Mouse (Mus musculus) midbrain, embryonic 10.5 days (tissue): ENCODE results near the gene Zfp706. TPM values are rescaled to one million over a fixed set of nuclear protein-coding genes. Genes with fewer than 3 reads are reported as not detected.

ENCODE experiments used
- DNase-seq: peaks from one replicate; pipeline ENCODE4 v3.0.0-alpha.2; 2017; ENCODE audit warnings: low spot score
- H3K27ac ChIP-seq: fragments of 300-500 bp; sonication (generic); replicated peaks from 2 replicates; pipeline ENCODE4 v1.5.1; 2016; ENCODE audit warnings: mild to moderate bottlenecking
- H3K27me3 ChIP-seq: fragments of 300-500 bp; sonication (generic); 2 replicates; pipeline ENCODE4 v1.6.1; 2016; ENCODE audit warnings: low read depth, mild to moderate bottlenecking; ENCODE audit not compliant: poor library complexity, severe bottlenecking
- H3K36me3 ChIP-seq: fragments of 300-500 bp; sonication (generic); 2 replicates; pipeline ENCODE4 v1.6.1; 2016; ENCODE audit warnings: mild to moderate bottlenecking, moderate library complexity
- H3K4me1 ChIP-seq: fragments of 300-500 bp; sonication (generic); 2 replicates; pipeline ENCODE4 v1.6.1; 2016
- H3K4me3 ChIP-seq: fragments of 300-500 bp; sonication (generic); 2 replicates; pipeline ENCODE4 v1.5.1; 2016; ENCODE audit warnings: mild to moderate bottlenecking, moderate library complexity
- H3K9me3 ChIP-seq: fragments of 300-500 bp; sonication (generic); replicated peaks from 2 replicates; pipeline ENCODE4 v1.6.1; 2016; ENCODE audit warnings: mild to moderate bottlenecking
- WGBS: fragments of 180-500 bp; shearing (Covaris S2); methylation state at CpG from one replicate; pipeline ENCODE4 v1.1.7; 2016; 5-methylcytosine and 5-hydroxymethylcytosine counted together
- polyA plus RNA-seq: library from polyadenylated mRNA; unstranded; fragments of >200 nt; fragmentation: Nextera tagmentation; extraction: Ambion mirVana; gene quantifications from 2 replicates; pipeline ENCODE4 v1.2.1, GENCODE M21; 2016

Gene Zfp706
- 479 and 502 TPM in 2 replicates for polyA plus RNA-seq

DNA sequence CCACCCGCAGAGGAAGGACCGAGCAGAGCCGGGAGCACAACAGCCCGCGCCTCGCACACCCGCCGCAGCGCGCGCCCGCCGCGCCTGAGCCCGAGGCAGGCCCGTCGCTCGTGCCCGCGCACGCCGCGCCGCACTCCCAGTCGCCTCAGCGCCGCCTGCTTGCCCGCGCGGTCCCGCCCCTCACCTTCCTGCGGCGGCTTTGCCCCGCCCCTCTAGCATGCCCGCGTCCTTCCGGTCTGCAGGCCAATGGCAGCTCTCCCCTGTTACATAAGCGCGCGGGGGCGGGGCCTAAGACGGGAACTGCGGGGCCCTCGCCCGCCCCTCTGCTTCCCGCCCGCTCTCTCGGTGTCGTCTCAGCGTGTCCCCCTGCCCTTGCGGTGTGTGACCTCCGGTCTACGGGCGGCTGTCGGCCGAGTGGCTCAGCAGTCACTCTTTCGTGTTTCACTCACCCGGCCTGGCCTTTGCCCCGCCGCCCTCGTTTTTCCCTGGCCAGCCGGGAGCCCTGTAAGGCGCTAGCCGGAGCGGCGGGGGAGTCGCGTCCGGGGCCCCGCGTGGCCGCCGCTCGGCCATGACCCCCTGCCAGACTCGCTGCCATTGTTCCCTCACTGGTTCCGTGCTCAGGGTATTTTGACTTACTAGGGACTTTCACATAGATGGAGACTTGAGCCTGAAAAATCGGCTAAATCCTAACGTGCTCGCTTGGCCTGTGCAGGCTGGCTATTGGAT is at the start of gene Zfp706:
Gene Zfp706 (minus strand): TSS at position 541 of the 726 bp plus-strand sequence.
- H3K4me3 ChIP-seq: peak within 1 kb of the TSS; percentile 88

GRCm38 (mm10) chr15:37054582-37054981 is 47.0 kb upstream of the Zfp706 start:
- no peak for DNase-seq
- no peaks in the 10 kb centered on the region for H3K36me3 ChIP-seq
- H3K27ac ChIP-seq: no peak overlapping the region
- peaks cover 6% of the 10 kb centered on the region; the same call in 1 of the 2 replicates for H3K9me3 ChIP-seq
- H3K4me3 ChIP-seq: no peak overlapping the region
- H3K27me3 ChIP-seq: no peaks in the 10 kb centered on the region
- WGBS: 91% methylated on average over 5 of the region's 5 CpGs
- H3K4me1 ChIP-seq: peaks cover 15% of the 10 kb centered on the region

More for the DNA sequence above, at the start of gene Zfp706:
- H3K36me3 ChIP-seq: peaks cover 29% of the 10 kb centered on the region
- peak within 1 kb of the TSS; percentile 99 for H3K27ac ChIP-seq
- H3K9me3 ChIP-seq: no peaks in the 10 kb centered on the region
- WGBS: under 1% methylated on average over 66 of the region's 79 CpGs
- peaks cover 33% of the 10 kb centered on the region for H3K4me1 ChIP-seq
- no peaks in the 10 kb centered on the region for H3K27me3 ChIP-seq
- peak; percentile 98 for DNase-seq

DNA sequence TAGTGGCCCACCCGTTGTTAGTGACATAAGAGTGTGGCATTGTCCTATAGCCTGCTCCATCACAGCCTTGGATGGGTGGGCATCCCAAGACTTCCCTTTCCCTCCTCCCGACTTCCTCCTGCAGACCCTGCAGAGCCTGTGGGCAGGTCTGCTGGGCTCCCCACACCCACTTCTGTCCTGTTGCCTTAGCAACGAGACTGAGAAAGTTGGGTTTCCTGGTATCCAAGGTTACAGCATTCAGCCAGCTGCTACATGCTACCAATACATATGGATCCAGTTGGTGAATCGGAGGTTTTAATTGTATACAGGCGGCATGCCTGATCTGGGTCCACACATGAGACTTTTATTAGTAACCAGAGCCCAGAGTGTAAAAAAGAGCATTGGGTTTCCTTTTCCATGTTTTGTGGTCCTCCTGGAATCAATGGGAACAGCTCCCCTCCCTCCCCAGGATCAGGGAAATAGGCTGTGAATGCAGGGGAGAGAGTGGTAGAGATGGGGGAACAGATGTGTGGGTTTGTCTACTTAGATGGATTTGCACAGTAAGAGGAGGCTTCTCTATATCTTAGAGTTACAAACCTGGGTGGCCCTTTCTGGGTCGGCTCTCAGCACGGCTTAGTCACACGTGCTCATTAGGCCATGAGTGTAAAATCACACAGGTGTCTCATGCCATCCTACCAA is 45.7 kb upstream of the Zfp706 start:
- peak overlapping the region; percentile 70 for H3K27ac ChIP-seq

GRCm38 (mm10) chr15:37047403-37047802 is 39.8 kb upstream of the Zfp706 start:
- Histone ChIP-seq H3K4me1 (no peaks in the 10 kb centered on the region), H3K9me3 (no peaks in the 10 kb centered on the region), H3K27me3 (no peaks in the 10 kb centered on the region), H3K4me3 (no peak overlapping the region), H3K27ac (no peak overlapping the region), H3K36me3 (no peaks in the 10 kb centered on the region)
- no peak for DNase-seq
- 97% methylated on average over 4 of the region's 4 CpGs for WGBS

More for the DNA sequence above, 45.7 kb upstream of the Zfp706 start:
- WGBS: 70% methylated on average over 8 of the region's 8 CpGs
- Histone ChIP-seq H3K9me3 (peaks cover 6% of the 10 kb centered on the region; the same call in 1 of the 2 replicates), H3K36me3 (no peaks in the 10 kb centered on the region), H3K4me1 (peaks cover 15% of the 10 kb centered on the region), H3K4me3 (no peak overlapping the region), H3K27me3 (no peaks in the 10 kb centered on the region)
- DNase-seq: peak; percentile 60

- Histone ChIP-seq H3K9me3 (no peaks in the 10 kb centered on the region), H3K4me3 (no peak overlapping the region), H3K4me1 (no peaks in the 10 kb centered on the region), H3K36me3 (no peaks in the 10 kb centered on the region), H3K27me3 (no peaks in the 10 kb centered on the region), H3K27ac (no peak overlapping the region)
- WGBS: 91% methylated on average over 10 of the region's 10 CpGs
- DNase-seq: no peak
Observed at GRCm38 (mm10) chr15:37046586-37046985, 39.0 kb upstream of the Zfp706 start.

GRCm38 (mm10) chr15:37046131-37046530 is 38.6 kb upstream of the Zfp706 start:
- Histone ChIP-seq H3K4me1 (no peaks in the 10 kb centered on the region), H3K9me3 (no peaks in the 10 kb centered on the region), H3K4me3 (no peak overlapping the region), H3K27ac (no peak overlapping the region), H3K27me3 (no peaks in the 10 kb centered on the region), H3K36me3 (no peaks in the 10 kb centered on the region)
- 79% methylated on average over 7 of the region's 7 CpGs for WGBS
- DNase-seq: no peak

DNA sequence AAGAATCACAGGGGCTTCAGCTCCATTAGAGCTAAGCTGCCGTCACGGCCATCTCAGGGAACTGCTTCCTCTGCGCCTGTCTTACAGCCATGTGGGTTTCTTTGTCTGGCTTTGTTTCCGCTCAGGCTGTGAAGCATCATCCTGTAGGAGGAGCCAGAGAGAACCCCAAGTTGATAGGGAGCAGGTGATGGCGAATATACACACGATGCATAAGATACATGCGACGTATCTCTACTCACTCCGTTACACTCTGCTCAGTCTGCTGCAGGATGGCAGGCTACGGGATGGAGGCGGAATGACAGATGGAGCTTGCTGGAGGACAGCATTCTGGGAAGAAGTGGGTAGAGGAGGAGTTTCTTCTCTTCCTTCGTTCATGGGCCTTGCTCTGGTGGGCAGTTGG is 37.9 kb upstream of the Zfp706 start:
- no peaks in the 10 kb centered on the region for H3K9me3 ChIP-seq
- H3K4me3 ChIP-seq: no peak overlapping the region
- H3K36me3 ChIP-seq: no peaks in the 10 kb centered on the region
- no peaks in the 10 kb centered on the region for H3K27me3 ChIP-seq
- no peak overlapping the region for H3K27ac ChIP-seq
- 88% methylated on average over 12 of the region's 12 CpGs for WGBS
- no peak for DNase-seq
- H3K4me1 ChIP-seq: no peaks in the 10 kb centered on the region

DNA sequence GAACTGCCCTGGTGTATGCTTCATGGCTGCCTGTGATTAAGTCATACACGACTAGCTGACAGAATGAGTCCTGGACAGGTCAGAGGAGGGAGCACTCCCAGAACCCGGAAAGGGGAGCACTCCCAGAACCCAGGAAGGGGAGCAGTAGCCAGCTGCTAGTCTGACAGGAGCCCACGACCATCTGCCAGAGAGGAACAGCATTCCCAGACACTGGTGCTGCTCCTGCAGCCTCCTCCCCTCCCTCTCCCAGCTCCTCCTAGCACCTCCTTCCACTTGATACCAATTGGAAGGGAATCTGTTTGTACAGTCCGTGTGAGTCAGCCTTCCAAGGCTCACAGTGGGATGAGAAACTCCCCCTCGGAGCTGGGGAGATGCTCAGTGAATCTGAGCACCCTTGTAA is 35.0 kb upstream of the Zfp706 start:
- Histone ChIP-seq H3K27me3 (no peaks in the 10 kb centered on the region), H3K4me1 (no peaks in the 10 kb centered on the region), H3K9me3 (no peaks in the 10 kb centered on the region), H3K4me3 (no peak overlapping the region), H3K36me3 (no peaks in the 10 kb centered on the region), H3K27ac (no peak overlapping the region)
- no peak for DNase-seq
- 51% methylated on average over 5 of the region's 5 CpGs for WGBS

DNA sequence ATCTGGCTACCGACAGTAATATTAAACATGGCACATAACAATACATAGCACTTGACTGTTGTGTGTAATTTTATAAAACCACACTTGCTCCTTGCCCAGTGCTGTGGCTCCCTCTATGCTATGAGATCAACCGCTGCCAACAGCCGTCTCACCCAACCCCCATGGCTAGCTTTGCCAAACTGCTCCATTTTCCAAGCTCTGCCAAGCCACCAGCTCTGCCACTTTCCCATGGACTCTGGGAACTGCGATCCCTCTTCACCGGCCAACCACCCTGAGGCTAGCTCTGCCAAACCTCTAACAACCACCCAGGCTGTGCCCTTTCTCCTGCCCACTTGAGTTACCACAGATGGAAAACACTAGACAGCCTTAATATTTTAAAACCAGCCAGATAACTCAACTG is 33.6 kb upstream of the Zfp706 start:
- Histone ChIP-seq H3K36me3 (no peaks in the 10 kb centered on the region), H3K27me3 (no peaks in the 10 kb centered on the region), H3K9me3 (no peaks in the 10 kb centered on the region), H3K4me3 (no peak overlapping the region), H3K27ac (no peak overlapping the region), H3K4me1 (no peaks in the 10 kb centered on the region)
- no peak for DNase-seq
- WGBS: 96% methylated on average over 5 of the region's 5 CpGs

DNA sequence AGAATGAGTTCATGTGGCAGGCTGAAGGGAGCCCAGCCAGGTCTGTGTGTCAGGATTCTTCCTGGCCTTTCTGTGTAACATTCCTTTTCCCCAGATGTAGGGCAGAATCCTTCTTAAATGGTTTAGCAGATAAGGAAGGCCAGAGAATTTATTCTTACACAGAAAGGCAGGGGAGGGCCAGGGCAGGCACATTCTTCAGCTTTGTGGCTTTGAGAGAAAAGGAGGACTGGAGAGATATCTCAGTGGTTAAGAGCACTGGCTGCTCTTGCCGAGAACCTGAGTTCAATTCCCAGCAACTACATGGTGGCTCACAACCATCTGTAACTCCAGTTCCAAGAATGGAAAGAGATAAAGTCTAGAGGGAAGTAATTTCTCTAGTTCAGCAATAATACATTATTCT is 31.1 kb upstream of the Zfp706 start:
- no peaks in the 10 kb centered on the region for H3K4me1 ChIP-seq
- 74% methylated on average over 1 of the region's 1 CpGs for WGBS
- H3K27me3 ChIP-seq: no peaks in the 10 kb centered on the region
- DNase-seq: no peak
- no peak overlapping the region for H3K27ac ChIP-seq
- H3K4me3 ChIP-seq: no peak overlapping the region
- H3K9me3 ChIP-seq: no peaks in the 10 kb centered on the region
- no peaks in the 10 kb centered on the region for H3K36me3 ChIP-seq

DNA sequence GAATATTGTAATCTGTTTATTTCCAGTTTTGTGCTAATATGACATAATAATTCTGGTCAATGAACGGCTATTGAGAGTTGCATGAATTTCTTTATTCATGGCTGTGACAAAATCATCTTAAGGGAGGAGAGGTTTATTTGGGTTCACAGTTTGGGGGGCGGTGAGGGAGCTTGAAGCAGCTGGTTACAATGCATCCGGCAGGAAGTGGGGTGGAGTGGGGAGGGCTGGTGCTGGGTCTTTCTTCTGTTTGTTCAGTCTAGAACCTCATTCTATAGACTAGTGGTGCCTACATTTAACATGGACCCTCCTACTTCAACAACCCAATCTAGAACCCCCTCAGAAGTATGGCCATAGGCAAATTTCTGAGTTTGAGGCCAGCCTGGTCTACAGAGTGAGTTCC is 30.1 kb upstream of the Zfp706 start:
- Histone ChIP-seq H3K36me3 (no peaks in the 10 kb centered on the region), H3K4me1 (no peaks in the 10 kb centered on the region), H3K27me3 (no peaks in the 10 kb centered on the region), H3K4me3 (no peak overlapping the region), H3K27ac (no peak overlapping the region), H3K9me3 (no peaks in the 10 kb centered on the region)
- WGBS: 92% methylated on average over 3 of the region's 3 CpGs
- DNase-seq: no peak

DNA sequence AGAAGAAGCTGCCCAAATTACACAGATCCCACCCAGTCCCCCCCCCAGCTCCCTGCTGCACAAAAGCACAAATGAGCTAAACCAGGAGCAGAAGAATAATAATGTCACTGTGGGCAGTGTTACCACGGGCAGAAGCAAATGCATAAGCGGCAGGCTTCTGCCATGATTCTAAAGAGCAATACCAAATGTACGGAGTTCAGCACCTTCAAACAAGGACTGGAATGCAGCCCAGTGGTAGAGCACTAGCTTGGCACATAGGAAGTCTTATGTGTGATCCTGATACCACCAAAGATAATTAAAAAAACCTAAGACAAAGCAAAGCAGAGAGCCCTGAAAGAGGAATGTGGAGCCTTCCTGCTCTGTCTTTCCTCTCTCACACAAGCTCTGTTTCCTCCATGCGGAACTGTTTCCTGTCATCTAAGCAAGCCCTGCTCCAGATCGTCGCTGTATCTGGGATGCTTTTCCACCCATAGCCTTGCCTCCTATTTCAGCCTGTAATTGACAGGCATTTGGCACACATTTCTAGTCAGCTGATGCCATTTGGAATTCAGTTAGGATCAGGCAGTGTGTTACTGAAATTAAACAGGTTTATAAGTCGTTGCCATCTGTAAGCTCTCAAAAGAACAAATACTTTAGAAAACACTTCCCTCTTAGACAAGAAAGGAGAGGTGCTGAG is 29.0 kb upstream of the Zfp706 start:
- no peaks in the 10 kb centered on the region for H3K9me3 ChIP-seq
- peaks cover 2% of the 10 kb centered on the region; the same call in 1 of the 2 replicates for H3K4me1 ChIP-seq
- WGBS: 80% methylated on average over 7 of the region's 7 CpGs

GRCm38 (mm10) chr15:37034155-37034554 is 26.6 kb upstream of the Zfp706 start:
- peaks cover 4% of the 10 kb centered on the region; the same call in 1 of the 2 replicates for H3K4me1 ChIP-seq
- no peak overlapping the region for H3K27ac ChIP-seq
- WGBS: 93% methylated on average over 2 of the region's 2 CpGs

More for the DNA sequence above, 29.0 kb upstream of the Zfp706 start:
- DNase-seq: no peak
- no peak overlapping the region for H3K4me3 ChIP-seq
- no peaks in the 10 kb centered on the region for H3K27me3 ChIP-seq
- H3K27ac ChIP-seq: no peak overlapping the region
- no peaks in the 10 kb centered on the region for H3K36me3 ChIP-seq

More at GRCm38 (mm10) chr15:37034155-37034554, 26.6 kb upstream of the Zfp706 start:
- H3K36me3 ChIP-seq: no peaks in the 10 kb centered on the region
- no peaks in the 10 kb centered on the region for H3K27me3 ChIP-seq
- no peak overlapping the region for H3K4me3 ChIP-seq
- DNase-seq: no peak
- H3K9me3 ChIP-seq: no peaks in the 10 kb centered on the region
